Mouse (Mus musculus) E14TG2a.4 (cell line): ENCODE measurements around the gene Cdkn2aipnl.

Experiments used
- H3K27me3 ChIP-seq: 2 replicates; pipeline ENCODE4 v1.6.1; 2014; ENCODE audit warnings: low read length, control low read depth; ENCODE audit not compliant: insufficient read depth
- H3K36me3 ChIP-seq: 2 replicates; pipeline ENCODE4 v1.6.1; 2014; ENCODE audit warnings: low read length, control low read depth; ENCODE audit not compliant: insufficient read depth
- H3K4me1 ChIP-seq: replicated peaks from 2 replicates; pipeline ENCODE4 v1.6.1; 2014; ENCODE audit warnings: low read depth, low read length, control low read depth
- H3K4me3 ChIP-seq: replicated peaks from 2 replicates; pipeline ENCODE4 v1.5.1; 2014; ENCODE audit warnings: mild to moderate bottlenecking, low read length
- H3K9me3 ChIP-seq: 2 replicates; pipeline ENCODE4 v1.6.1; 2014; ENCODE audit warnings: low read length, control low read depth
- CTCF ChIP-seq: conservative IDR thresholded peaks from 2 replicates; pipeline ENCODE4 v1.5.1; 2014; ENCODE audit warnings: low read length
- NANOG ChIP-seq: IDR thresholded peaks from 2 replicates; pipeline ENCODE4 v1.6.1; 2014; ENCODE audit warnings: borderline replicate concordance, low read length, mixed read lengths
- POU5F1 ChIP-seq: IDR thresholded peaks from 2 replicates; pipeline ENCODE4 v1.6.1; 2014; ENCODE audit warnings: low read length, borderline replicate concordance

The Cdkn2aipnl gene

DNA sequence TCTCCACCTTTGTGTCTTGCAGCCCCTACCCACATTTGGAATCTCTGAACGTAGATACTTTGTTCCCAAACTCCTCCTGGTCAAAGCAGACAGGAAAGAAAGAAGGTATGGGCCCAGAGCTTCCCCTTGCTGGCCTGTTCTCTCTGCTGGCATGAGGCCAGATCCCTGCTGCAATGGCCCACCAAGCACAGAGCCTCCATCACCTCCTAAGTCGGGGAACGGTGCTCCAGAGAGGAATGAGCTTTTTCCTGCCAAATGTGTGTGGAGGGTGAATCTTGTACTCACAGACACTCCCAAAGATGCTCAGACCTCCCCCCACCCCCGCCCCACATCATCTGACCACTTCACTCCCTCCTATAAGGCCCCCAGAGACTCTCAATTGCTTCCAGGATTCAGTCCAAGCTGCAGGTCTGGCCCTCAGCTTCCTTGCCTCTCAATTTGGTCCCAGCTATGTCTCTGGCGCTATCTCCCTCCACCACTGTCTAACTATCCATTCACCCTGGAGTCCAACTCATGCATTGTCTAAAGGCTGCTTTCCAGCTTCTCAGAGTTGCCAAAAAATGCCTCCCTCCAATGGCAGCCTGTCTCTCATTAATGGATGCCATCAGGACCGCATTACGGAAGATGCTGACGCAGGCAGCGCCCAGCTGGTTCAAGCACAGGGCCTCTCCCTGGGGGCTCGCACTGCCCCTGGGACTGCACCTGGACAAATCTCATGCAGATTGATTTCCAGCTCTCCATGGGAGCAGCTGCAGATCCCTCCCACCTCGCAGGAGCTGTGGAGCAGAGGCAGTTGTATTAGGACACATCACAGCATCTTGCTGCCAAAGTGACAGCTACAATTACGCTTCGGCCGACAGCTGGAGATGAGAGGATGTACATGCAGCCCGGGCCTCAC lies 24.6 kb upstream of the Cdkn2aipnl start:
- Histone ChIP-seq H3K27me3 (peaks cover 29% of the 10 kb centered on the region), H3K9me3 (no peaks in the 10 kb centered on the region), H3K4me3 (no peak overlapping the region), H3K36me3 (no peaks in the 10 kb centered on the region), H3K4me1 (peaks cover 17% of the 10 kb centered on the region)
- TF ChIP-seq CTCF (no peak), POU5F1 (no peak), NANOG (no peak)

DNA sequence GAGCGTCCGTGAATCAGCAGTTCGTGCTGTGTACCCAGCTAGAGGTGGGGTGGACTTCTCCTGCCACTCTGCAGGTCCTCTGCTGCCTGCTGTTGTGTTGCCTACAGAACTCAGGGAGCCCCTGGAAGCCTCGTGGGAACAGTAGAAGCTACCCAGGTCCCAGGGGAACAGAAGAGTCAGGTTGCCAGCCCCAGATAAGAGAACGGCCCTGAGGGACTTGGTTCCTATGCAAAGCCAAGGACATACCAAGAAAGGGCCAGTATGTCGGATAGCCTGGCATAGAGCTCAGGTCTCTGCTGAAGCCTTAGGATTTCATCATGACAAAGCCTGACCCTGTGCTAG lies 24.0 kb upstream of the Cdkn2aipnl start:
- TF ChIP-seq POU5F1 (no peak), NANOG (no peak), CTCF (no peak)
- H3K36me3 ChIP-seq, result no peaks in the 10 kb centered on the region
- H3K27me3 ChIP-seq, result peaks cover 29% of the 10 kb centered on the region
- H3K4me1 ChIP-seq, result peaks cover 17% of the 10 kb centered on the region
- H3K4me3 ChIP-seq, result no peak overlapping the region
- H3K9me3 ChIP-seq, result no peaks in the 10 kb centered on the region

DNA sequence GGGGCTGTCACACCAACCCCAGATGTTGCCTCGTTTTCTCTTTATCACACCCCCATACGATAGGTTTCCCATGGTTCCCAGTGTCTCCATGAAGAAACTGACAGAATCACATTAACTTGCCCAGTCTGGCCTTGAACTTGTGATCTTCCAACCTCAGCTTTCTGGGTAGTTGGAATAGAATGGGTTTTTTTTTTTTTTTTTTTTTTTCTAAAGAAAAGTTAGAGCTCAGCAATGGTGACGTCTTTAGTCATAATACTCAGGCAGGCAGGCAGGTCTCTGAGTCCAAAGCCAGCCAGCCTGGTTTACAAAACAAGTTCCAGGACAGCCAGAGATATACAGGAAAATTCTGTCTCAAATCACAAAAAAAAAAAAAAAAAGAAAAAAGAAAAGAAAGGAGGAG lies 23.2 kb upstream of the Cdkn2aipnl start:
- Histone ChIP-seq H3K36me3 (no peaks in the 10 kb centered on the region), H3K27me3 (peaks cover 29% of the 10 kb centered on the region), H3K4me3 (no peak overlapping the region), H3K9me3 (no peaks in the 10 kb centered on the region), H3K4me1 (peaks cover 10% of the 10 kb centered on the region)
- no peak for TF ChIP-seq POU5F1
- TF ChIP-seq NANOG, result no peak
- no peak for TF ChIP-seq CTCF

DNA sequence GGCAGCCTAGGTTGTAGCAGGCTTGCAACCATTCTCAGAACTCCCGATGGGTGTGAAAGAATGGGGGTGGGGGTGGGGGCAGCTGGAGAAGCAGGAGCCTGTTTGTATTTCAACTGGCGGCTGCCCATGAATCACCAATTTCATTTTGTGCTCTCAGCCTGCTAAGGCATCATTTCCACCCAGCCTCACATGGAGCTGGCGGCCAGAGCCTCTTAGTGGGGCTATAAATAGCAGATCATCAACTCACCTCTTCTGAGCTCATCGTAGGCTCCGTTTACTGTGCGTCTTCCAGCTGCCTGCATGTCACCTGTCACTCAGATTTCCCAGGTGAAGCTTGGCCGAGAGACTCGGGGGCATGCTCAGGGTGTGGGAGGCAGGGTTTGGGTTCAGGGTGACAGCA lies 21.9 kb upstream of the Cdkn2aipnl start:
- H3K9me3 ChIP-seq, result no peaks in the 10 kb centered on the region
- H3K4me3 ChIP-seq, result no peak overlapping the region
- peaks cover 8% of the 10 kb centered on the region for H3K4me1 ChIP-seq
- no peak for TF ChIP-seq POU5F1
- no peak for TF ChIP-seq NANOG
- H3K27me3 ChIP-seq, result peaks cover 29% of the 10 kb centered on the region
- H3K36me3 ChIP-seq, result no peaks in the 10 kb centered on the region

DNA sequence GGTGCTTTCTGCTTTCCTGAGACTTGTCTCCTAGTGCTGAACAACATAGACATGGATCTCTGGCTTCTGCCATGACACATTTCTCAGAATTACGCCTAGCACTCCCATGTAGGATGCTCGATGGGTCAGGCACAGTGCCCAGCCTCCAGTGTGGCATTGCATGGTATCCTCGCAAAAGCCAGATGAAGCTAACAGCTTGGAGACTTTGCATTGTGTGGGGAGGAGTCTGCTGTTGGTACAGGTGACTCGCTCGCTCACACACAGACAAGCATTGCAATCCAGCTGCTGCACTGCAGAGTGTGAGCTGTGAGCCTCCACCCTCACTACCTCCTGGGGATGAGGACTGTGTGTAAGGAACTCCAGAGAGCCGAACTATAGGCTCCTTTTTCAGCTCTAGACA lies 21.3 kb upstream of the Cdkn2aipnl start:
- Histone ChIP-seq H3K9me3 (no peaks in the 10 kb centered on the region), H3K27me3 (peaks cover 29% of the 10 kb centered on the region), H3K4me1 (peaks cover 8% of the 10 kb centered on the region), H3K36me3 (no peaks in the 10 kb centered on the region), H3K4me3 (no peak overlapping the region)
- TF ChIP-seq POU5F1 (no peak), NANOG (no peak), CTCF (no peak)

DNA sequence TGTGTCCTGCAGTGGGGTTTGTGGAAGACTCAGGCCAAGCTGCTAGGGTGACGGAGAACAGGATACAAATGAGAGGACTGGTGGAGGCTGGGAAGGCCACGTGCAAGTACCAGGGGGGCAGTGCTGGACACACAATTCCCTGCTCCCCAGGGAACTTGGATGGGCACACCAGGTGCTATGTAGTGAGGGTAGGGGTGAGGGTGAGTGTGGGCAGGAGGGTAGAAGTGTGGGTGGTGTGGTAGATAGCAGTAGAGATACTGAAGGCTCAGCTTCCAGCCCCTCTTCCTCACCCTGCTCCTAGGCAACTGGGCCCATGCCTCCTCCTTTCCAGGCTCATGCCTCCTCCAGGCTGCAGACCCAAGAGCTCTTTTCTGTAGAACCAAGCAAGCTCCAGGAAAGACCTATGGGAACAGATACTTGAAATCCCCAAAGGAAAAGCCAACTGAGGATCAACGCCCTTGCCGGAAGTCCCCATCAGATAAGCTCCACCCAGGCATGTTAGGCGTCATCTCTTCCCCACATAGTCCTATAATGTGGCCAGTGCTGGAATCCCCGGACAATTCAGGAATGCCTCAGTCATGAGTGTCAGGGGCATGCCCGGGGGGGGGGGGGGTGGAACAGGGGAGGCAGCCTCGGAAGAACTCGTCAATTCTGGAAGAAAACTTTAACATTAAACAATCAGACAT lies 18.2 kb upstream of the Cdkn2aipnl start:
- H3K4me3 ChIP-seq, result no peak overlapping the region
- H3K4me1 ChIP-seq, result peaks cover 8% of the 10 kb centered on the region
- TF ChIP-seq POU5F1 (no peak), NANOG (no peak), CTCF (no peak)
- H3K27me3 ChIP-seq, result peaks cover 19% of the 10 kb centered on the region
- H3K36me3 ChIP-seq, result no peaks in the 10 kb centered on the region
- H3K9me3 ChIP-seq, result no peaks in the 10 kb centered on the region

DNA sequence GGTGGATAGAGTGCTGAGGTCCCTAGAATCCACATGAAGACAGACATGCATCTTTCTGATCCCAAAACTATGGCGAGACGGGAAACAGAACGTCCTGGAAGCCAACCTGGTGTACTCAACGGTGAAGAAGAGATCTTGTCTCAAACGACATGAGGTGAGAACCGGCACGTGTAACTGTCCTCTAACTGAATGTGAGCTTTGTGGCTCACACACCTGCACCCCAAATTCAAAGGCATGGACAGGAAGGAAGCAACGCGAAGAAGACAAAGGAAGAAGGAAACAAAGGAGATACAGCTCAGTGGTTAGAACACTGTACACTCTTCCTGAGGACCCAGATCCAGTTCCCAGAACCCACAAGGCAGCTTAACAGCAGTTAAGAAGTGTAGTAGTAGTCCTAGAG lies 17.5 kb upstream of the Cdkn2aipnl start:
- Histone ChIP-seq H3K9me3 (no peaks in the 10 kb centered on the region), H3K4me1 (peaks cover 8% of the 10 kb centered on the region), H3K36me3 (no peaks in the 10 kb centered on the region), H3K27me3 (peaks cover 17% of the 10 kb centered on the region), H3K4me3 (no peak overlapping the region)
- TF ChIP-seq NANOG (no peak), POU5F1 (no peak), CTCF (no peak)

DNA sequence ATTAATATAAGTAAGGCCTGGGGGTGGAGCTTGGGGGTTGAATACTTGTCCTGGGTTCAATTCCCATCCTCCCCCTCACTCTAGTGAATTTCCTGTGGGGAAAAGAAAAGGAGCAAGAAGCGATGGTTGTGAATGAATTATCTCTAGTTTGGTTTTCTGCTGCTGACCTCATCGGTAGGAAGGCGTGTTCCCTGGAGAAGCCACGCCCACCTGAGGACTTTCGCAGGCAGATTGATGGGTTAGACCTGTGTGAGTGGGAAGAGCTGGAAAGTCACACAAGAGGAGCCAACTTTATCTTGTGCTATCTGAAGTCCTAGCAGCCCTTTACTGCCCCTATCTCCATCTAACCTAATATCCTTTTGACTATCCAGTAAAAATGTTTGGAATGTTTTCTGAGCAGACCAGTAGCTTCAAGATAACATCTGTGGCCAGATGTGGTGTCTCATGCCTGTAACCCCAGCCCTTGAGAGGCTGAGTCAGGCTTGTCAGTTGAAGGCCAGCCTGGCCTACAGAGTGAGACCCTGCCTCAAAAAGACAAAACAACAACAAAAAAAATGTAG lies 15.5 kb upstream of the Cdkn2aipnl start:
- peaks cover 11% of the 10 kb centered on the region; the same call in 1 of the 2 replicates for H3K27me3 ChIP-seq
- TF ChIP-seq NANOG, result no peak
- TF ChIP-seq POU5F1, result no peak
- TF ChIP-seq CTCF, result no peak

More for the DNA sequence above, 15.5 kb upstream of the Cdkn2aipnl start:
- no peak overlapping the region for H3K4me3 ChIP-seq
- no peaks in the 10 kb centered on the region for H3K9me3 ChIP-seq
- H3K36me3 ChIP-seq, result no peaks in the 10 kb centered on the region
- H3K4me1 ChIP-seq, result no peaks in the 10 kb centered on the region
